Mouse (Mus musculus) heart, postnatal 25 days (tissue): Measurements from ENCODE around the gene Txk. TPM values are rescaled to one million over a fixed set of nuclear protein-coding genes. Genes with fewer than 3 reads are reported as not detected.

Experiments used
- DNase-seq: peaks from one replicate; pipeline ENCODE4 v3.0.0; 2022; ENCODE audit warnings: low spot score
- intact Hi-C: fragments of 180-260 bp; cut with DNase I; formaldehyde crosslinking; loops from one replicate; pipeline ENCODE4 v1.15.1; 2025
- total RNA-seq, 2 experiments: library from RNA; stranded (reverse); gene quantifications; 2 replicates each; pipeline ENCODE4 v1.2.3; 2021

Gene Txk
- total RNA-seq, 2 experiments from 2014 or later: 0.08 to 0.14 TPM

DNA sequence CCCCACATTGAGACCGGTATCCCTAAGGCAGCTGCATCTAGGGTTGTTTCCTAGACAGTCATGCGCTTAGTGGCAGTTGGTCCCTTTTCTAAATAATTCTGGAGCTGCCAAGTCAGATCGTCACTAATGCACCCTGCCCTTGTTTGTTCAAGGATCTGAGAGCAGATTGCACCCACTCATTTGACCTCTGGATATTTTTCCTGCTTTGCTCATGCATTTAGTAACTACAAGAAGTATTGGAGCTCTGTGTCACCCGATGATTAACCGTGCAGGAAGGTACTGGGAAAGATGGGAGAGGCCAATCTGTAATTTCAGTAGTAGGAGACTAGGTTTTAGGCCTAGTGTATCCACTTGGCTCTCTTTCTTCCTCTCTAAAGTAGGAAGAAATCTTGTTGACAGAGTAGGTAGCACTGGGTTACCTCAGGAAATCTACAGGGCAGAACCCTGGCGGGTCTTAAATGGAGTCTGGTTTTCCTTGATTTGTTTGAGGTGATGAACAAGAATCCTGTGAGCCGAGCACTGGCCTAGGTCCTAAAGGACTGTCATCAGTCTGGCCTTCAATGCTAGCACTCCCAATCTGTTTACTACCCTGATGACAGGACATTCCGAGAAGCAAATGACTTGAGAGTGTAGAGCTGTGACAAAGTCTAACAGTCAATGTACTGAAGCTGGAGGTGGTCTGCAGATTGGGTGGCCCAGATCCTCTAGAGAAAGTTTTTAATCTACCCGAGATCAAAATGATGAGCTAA, 103.4 kb downstream of the Txk start:
- intact Hi-C loops: no loop called here
- no peak for DNase-seq

DNA sequence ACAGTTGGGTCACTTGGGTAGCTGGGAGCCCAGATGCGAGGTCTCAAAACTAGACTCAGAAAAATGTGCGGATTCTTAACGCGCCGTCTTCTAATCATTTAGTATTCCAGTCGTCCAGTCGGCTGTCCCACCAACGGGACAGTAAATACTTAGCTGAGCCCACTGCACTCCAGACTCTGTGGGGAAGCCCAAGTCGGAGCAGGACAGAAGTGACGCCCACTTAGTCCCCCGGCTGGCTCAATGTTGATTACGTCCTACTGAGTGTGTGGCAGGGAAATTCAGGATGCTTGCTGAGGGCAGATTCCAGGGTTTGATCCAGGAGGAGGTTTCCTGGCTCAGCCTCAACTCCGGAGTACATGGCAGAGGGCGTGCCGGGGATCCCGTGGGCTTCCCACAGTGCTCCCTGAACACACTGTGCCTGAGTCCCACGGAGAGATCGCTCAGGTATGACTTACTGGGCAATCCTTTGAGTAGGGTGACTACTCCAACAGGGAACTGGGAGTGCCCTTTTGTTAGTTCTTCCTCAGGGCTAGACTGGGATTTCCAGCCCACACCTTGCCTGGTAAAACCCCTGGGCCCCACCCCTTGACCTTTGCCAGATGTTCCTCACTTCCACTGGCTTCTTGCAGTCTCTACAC, 104.5 kb downstream of the Txk start:
- intact Hi-C loops: no loop called here
- no peak for DNase-seq

DNA sequence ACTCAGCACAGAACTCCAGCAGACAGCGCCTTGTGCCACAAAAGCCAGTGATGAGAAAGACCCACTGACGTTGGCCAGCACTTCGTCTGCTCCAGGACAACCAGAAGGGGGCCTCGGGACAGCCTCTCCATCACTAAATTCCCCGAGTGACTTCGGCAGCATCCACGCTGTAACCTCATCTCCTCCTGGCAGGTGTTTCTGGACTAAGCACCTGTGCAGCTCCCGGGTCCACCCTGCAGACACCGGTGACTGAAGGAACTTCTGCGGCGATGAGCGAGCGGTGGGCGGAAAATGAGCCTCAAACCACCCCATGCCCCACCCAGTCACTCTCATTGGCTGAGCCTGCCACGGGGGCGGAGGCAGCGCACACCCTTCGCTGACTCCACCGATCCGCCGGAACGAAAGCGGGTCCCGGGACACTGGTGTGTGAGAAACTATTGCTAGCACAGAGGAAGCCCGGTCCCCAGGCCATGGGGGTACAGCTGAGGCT, 105.1 kb downstream of the Txk start, which contains the start of gene Nipal1:
Gene Nipal1 (plus strand): TSS at position 378 of the 490 bp plus-strand sequence.
- DNase-seq: no peak
- intact Hi-C loops: no loop called here

DNA sequence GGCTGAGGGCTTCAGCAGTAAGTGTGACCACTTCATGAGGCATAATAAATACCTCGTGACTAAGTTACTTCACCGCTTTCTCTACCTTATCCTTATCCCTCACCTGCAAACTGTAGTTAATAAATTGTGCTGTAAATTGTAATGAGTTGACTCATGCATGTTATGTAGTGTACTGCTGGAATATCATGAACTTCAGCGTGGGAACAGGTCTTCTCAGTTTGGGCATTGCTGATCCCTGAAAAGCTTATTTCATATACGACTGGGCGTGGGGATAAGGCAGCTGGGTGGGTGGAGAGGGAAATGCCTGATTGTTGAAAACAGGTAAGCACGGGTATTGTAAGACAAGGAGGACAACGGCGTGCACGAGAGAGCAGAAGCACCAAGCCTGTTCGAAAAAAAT, 105.6 kb downstream of the Txk start:
- DNase-seq: no peak
- intact Hi-C loops: no loop called here

DNA sequence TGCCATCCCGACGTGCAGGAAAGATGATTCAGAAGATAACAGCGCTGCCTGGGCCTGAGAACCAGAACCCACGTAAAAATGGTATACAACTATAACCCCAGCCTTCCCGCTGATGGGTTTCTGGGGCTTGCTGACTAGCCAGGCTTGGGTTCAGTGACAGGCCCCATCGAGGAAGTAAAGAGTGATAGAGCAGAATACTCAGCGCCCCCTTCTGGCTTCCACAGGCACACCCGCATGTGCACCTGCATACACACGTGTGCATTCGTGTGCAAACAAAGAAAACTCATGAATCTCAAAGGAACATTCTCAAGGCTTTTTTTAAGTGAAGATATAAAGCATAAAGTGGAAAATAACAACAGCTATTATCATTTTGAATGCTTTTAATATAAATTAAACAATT, 106.4 kb downstream of the Txk start:
- intact Hi-C loops: no loop called here
- DNase-seq: no peak

Other genes with a start within 250 kb of the Txk start
- 100 to 1,000 TPM; 116 to 139 TPM for gene Corin, start 248.3 kb downstream of the Txk start, total RNA-seq
- 1 to 10 TPM; 5.2 to 5.9 TPM for gene Nfxl1, start 193.1 kb downstream of the Txk start, total RNA-seq
- not detected for gene Zar1, start 171.5 kb downstream of the Txk start, total RNA-seq
- not detected for gene Gm5868, start 165.2 kb downstream of the Txk start, total RNA-seq
- not detected for gene Cnga1, start 108.5 kb downstream of the Txk start, total RNA-seq
- gene Nipal1, start 105.0 kb downstream of the Txk start, total RNA-seq: not detected
- 10 to 100 TPM; 13.9 to 15.8 TPM for gene Tec, start 115.7 kb upstream of the Txk start, total RNA-seq
- 100 to 1,000 TPM; 143 to 145 TPM for gene Slain2, start 161.5 kb upstream of the Txk start, total RNA-seq
- not detected for gene Gm10135, start 221.9 kb upstream of the Txk start, total RNA-seq